Mouse (Mus musculus): ENCODE results near the gene C1galt1.

GRCm38 (mm10) chr6:7803765-7804542 is 40.7 kb upstream of the C1galt1 start:
- no peak for TF ChIP-seq CTCF (IDR thresholded peaks at IDR 0.05; ENCODE audit: low read depth)
- no peak for TF ChIP-seq EP300 (IDR thresholded peaks at IDR 0.05; ENCODE audit: low read depth)

Data from liver, postnatal 0 days (tissue).